Mouse (Mus musculus): ENCODE results near the gene Car14.
"Not testable (repeated sequence)": the region's sequence is repeated elsewhere in the genome, so short reads cannot be mapped to it uniquely, and the experiment has no call there.

The Car14 gene

GRCm38 (mm10) chr3:95857050-95857449 is 47.4 kb downstream of the Car14 start:
- not testable (repeated sequence) for DNase-seq (ENCODE audit: extremely low read depth, low read depth)

- DNase-seq (ENCODE audit: extremely low read depth, low read depth), result no peak
Measured at GRCm38 (mm10) chr3:95856115-95856514, 48.4 kb downstream of the Car14 start.

- peak; percentile 95 for DNase-seq (ENCODE audit: extremely low read depth, low read depth)
Measured at GRCm38 (mm10) chr3:95855502-95856089, 48.9 kb downstream of the Car14 start, which contains the start of gene Prpf3. Gene Prpf3, minus strand, starts transcription at chr3:95855885.

DNA sequence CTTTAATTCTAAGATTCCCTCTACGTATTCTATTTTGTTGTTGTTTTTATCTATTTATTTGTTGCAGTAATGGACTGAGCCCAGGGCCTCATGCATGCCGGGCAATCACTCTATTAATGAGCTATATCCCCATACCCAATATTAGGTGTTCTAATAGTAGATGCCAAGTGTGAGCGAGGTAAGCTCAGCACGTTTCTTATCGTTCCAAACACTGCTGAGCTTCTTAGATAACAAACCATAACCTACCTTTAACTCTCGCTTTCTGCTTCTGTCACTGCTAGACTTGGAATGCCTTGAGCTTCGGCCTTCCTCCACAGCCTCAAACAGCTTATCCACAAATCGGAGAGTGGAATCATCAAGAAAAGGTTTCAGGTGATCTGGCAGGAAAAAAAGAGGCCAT is 53.2 kb downstream of the Car14 start:
- DNase-seq (ENCODE audit: extremely low read depth, low read depth), result no peak

DNA sequence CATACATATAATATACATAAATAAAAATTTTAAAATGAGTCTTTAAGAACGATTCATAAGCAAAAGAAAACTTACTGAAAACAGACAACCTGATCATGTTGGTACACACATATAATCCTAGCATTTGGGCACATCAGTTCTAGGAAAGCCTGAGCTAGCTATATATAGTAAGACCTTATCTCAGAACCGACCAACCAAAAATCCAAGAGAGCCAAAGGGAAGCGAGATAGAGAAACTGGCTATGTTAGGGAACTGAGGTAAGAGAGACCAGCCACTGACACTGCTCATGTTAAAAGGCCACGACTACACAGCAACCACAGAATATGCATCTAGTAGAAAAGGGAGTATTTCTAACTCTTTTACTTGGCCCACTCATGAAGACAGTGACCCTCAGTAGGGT is 53.9 kb downstream of the Car14 start:
- no peak for DNase-seq (ENCODE audit: extremely low read depth, low read depth)
